Mouse (Mus musculus) urinary bladder, postnatal 36 days (tissue): ENCODE data around the gene Cst7.
A peak's percentile ranks its signal among the peaks of the same experiment; 100 is the strongest.
"Not testable (repeated sequence)": the region's sequence is repeated elsewhere in the genome, so short reads cannot be mapped to it uniquely, and the experiment has no call there.

Experiments used
- DNase-seq, 2 experiments: peaks; one replicate each; pipeline ENCODE4 v3.0.0; 2022; ENCODE audit warnings: low spot score in 2 of 2, mixed read lengths in 1 of 2

The Cst7 gene

DNA sequence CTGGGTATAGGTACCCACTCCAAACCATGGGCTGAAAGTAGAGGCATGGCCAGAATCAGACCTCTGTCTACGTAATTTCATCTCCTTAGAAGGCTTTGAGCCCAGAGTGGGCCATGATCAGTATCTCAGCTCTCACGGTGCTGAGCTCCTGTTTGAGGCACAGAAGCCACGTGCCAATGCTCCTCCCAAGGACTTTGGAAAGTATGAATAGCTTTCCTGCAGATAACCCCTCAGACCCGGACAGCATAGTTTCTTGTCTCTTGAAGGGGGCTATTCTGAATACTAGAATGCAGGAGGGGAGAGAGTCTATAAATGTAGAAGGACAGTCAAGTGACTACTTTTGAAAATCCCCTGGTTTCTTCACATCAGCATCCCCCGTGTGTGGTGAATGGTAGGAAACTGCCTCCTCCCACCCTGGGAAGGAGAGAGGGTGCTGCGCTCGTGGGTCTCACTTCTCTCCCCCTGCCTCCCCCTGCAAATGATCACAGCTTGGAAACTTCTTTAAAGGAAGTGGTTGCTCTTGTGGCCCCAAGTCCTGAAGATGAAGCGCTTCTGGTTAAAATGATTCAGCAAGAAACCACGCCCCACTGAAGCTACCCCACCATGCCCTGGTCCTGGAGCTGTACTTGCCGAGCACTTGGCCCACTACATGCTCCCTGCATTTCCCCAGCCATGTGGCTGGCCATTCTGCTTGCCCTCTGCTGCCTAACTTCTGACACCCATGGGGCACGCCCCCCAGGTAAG is at the start of gene Cst7:
Gene Cst7, plus strand, starts transcription at position 569 of the 744 bp plus-strand sequence.
- no peak for DNase-seq

DNA sequence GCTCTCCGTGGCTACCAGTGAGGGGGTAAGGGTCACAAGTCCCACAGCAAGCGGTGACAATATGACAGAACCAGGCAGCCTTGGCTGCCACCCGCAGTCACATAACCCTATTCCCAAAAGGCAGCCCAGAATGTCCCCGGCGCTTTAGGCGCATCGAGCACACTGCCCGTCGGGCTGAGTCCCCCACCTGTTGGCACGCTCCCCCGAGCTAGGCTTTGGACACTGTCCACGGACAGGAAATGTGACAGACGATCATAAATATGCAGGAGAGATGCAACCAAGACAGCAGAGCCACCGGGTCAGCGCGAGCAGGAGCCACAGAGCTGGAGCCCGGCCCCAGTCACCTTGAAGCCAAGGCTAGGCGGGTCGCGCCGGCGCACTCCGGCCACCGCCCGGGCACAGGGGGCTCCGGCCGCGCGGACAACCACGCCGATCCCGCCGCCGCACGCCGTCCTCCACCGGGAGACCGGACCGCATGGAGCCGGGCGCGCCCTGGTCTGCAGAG is 44.5 kb upstream of the Cst7 start:
- DNase-seq = no peak

GRCm38 (mm10) chr2:150549576-150549975 is 20.6 kb upstream of the Cst7 start:
- not testable (repeated sequence) for DNase-seq

- DNase-seq = no peak
Observed at GRCm38 (mm10) chr2:150558568-150558967, 11.6 kb upstream of the Cst7 start.

- DNase-seq = no peak
Observed at GRCm38 (mm10) chr2:150567051-150567450, 3.2 kb upstream of the Cst7 start.

GRCm38 (mm10) chr2:150570761-150571160 is 546 bp downstream of the Cst7 start:
- no peak for DNase-seq

DNA sequence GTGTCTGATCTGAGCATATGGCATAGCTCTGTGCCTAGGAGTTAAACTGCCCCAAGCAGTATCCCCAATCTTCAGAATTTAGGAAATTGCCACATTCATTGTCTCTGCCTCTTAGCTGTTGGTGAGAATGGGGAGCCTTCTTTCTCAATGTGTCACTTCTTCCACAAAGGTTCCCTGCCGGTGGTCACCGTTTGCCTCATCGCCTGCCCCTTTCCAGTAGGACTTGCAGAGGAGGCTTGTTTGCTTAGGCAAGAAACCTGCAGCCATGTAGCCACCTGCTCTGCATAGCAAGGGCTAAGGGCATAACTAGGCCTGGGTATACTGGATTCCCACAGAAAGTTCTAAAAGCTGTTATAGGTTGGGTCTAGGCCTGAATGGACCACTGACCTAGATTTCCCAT is 2.2 kb downstream of the Cst7 start:
- no peak for DNase-seq

- DNase-seq = no peak
Observed at GRCm38 (mm10) chr2:150576256-150576655, 6.0 kb downstream of the Cst7 start.

DNA sequence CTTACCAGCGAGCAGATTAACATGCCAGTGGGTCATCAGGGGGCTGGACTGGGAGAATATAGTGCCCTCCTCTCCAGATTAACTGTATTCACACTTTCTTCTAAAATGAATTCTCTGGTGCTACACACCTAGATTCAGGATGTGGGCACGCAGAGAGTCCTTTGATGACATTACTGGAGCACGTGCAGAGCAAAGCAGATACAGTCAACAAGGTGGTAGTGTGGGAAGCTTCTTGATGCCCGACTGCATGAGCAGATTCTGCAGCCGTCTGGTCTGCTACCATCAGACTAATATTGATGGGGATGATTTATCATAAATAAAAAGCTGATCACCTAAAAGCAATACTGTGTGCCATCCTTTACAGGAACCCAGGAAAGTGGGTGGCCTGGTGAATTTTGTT is 8.4 kb downstream of the Cst7 start:
- DNase-seq = no peak

DNA sequence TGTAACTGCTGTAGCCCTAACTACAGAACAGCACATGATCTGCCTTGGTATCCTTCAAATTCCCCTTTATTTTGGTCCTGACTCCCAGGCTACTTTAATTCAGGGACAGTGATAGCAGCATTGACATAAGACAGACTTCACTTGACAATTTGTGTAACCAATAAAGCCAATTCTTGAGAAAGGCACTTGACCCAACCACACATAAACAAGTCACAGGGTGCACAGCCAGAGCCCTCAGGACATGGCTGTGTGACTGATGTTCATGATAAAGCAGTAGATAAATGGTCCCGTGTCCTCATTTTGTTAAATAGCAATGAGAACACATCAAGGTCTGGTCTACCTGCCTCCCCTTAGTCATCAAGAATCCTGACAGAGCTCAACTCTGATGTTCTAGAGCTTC is 9.4 kb downstream of the Cst7 start:
- DNase-seq = no peak

DNA sequence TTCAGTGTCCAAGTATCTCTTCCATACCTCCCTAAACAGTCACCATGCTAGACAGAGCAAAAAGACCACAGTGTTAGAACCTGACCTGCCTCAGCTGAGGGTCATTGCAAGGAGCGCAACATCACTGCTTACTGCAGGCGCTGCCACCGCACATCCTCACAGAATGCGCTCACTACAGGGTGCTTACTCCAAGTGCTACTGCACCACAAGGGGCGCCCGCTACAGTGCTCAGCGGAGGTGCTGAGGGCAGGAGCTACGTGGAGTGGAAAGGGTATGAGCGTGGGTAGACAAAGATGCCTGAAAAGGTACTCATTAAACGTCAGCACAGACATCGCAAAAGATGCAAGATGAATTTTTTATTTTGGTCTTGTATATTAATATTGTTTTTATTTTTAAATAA is 18.9 kb downstream of the Cst7 start:
- DNase-seq = no peak

GRCm38 (mm10) chr2:150595411-150596190 is 25.4 kb downstream of the Cst7 start:
- DNase-seq = no peak

DNA sequence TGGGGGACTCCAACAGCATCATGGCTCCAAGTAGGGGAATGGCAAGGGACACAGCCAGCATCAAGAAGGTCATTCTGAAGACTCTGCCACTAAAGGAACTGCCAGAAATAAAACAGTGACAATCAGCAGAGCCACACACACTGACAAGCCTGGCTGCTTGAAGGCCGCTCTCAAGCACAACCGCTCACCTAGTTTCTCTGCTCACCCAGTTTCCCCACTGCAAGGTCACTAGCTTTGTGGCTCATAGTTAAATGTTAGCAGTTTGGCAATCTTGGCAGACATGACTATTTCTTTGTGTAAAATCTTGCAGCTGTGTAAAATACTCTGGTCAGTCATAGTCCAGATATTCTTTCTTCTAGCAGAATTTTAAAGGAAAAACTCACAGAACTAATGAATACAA is 30.0 kb downstream of the Cst7 start:
- no peak for DNase-seq

DNA sequence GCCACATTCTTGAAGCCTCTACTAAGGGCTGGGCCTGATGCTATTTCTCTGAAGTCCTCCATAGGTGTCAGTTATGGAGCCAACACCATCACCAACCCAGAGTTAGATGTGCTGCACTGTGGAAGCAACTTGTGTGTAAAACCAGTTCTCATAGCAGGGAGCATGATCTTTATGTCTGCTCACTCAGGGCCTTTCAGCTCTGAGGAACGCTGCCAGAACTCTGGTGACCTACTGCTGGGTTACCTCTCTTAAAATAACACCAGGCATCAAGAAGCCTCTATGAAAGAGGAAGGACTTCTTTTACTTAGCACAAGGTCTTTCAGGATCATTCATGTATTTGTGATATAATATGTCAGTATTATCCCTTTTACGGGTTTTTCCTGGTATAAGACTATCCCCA is 32.0 kb downstream of the Cst7 start:
- no peak for DNase-seq

- DNase-seq = no peak
Observed at GRCm38 (mm10) chr2:150604802-150605201, 34.6 kb downstream of the Cst7 start.

- DNase-seq = no peak
Observed at GRCm38 (mm10) chr2:150607086-150607485, 36.9 kb downstream of the Cst7 start.

DNA sequence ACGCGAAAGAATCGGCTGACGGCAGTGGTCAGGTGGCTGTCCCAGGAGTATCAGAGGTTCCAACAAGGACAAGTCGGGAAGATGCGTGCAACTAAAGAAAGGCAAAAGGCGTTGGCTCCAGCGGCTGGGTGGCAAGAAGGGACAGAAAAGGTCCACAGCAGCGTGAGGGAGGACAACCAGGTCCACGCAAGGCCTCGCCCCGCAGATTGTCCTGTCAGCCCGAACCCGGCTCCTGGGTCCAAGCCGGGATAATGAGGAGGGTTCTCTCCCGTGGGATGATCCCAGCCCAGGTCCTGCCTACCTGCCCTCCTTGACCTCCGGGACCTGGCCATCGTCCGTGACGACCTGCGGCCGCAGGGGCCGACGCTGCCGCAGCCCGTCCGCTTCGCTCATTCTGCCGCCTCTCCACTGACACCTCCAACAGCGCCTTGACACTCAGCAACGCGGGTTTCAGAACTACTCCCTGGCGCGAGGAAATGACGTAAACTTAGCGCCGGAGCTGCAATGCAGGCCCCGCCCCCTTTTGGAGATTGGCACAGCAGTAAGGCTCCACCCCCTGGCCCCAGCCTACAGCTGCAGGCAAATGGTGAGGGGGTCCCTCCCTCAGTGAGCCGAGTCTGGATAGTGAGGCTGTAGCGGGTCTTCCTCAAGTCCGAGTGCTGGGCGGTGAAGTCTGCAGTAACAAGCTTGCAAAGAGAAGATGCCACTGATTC is 38.0 kb downstream of the Cst7 start, which contains the start of gene Apmap:
Gene Apmap, minus strand, starts transcription at position 481 of the 713 bp plus-strand sequence.
- peak; percentile 91 to 95 for DNase-seq

DNA sequence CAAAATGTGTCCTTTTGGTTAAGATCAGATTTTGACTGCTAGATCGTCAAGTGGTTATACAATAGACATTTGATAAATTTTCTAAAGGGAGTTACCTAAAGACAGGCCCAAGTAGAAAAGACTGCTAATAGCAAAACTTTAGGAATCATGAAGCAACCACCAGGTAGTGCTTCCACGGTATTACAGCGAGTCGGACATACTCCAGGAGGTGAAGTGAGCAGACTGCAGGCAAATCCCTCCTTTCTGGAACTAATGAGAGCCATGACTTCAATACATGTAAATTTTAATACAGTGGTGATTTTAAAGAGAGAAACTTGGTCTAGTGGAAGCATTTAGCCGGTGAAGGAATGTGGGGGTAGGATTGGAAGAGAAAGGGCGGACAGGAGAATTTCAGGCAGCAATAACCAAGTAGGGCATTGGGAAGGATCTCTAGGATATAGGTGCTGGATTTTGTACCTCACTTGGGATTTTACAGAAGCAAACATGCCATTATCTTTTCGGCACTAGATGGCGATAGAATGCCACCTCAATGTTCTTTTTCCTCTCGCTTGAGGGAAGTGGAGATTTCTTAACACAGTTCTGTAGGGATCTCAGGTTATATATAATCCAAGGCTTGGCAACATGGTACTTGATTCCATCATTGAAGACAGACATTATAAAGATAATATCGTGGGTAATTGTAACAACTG is 38.8 kb downstream of the Cst7 start:
- peak; percentile 24 to 38 for DNase-seq

DNA sequence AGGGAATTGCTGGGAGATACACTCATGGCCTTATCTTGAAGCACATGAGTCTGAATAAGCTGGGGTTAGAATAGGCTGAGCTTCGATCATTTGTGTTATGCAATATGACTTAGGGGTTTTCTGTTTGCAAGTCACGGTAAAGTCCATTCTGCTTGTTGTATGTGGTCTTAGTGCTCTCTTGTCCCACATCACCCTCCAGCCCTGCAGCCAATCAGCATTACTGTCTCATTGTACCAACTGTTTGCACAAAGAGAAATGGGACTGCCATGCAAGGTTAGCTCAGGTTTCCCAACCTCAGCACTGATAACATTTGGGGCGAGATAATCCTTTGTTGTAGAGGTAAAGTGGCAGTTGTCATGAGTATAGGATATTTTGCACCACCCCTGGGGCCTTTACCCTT is 39.9 kb downstream of the Cst7 start:
- DNase-seq = no peak

- DNase-seq = no peak
Observed at GRCm38 (mm10) chr2:150621698-150622097, 51.5 kb downstream of the Cst7 start.

GRCm38 (mm10) chr2:150623957-150624356 is 53.7 kb downstream of the Cst7 start:
- no peak for DNase-seq

DNA sequence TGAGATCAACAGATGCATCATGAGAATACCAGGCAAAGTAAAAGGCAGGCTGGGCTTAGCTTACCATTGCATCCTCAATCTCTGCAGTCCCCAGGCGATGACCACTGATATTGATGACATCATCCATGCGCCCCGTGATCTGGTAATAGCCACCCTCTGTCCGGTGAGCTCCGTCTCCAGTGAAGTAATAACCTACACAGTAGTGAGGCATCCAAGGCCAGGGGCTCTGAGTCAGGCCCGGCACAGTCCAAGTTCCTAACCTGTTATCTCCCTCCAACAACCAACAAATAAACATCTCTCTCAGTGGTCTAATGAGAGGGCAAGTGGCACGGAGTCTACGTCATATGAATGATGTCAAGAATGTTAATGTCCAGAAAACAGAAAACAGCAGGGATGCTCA is 54.7 kb downstream of the Cst7 start:
- no peak for DNase-seq
